Mouse (Mus musculus) embryonic facial prominence, embryonic 13.5 days (tissue): ENCODE measurements at regions not wholly inside any gene's neighbourhood (a gene's known extent, or its start where the extent isn't known, plus 50 kb on each side); places are given as distances from the start of the nearest gene placed in this dataset.

ENCODE experiments used
- ATAC-seq: fragments of 200-750 bp; cut with Nextera tagmentation; 2 replicates; pipeline ENCODE4 v1.8.0; 2017; ENCODE audit warnings: low read depth; ENCODE audit not compliant: insufficient number of reproducible peaks, insufficient read depth, low FRiP score, low TSS enrichment
- H3K27ac ChIP-seq: fragments of 300-500 bp; sonication (generic); 2 replicates; pipeline ENCODE4 v1.5.1; 2015; ENCODE audit warnings: moderate library complexity, mild to moderate bottlenecking, inconsistent platforms
- H3K27me3 ChIP-seq: fragments of 300-500 bp; sonication (generic); 2 replicates; pipeline ENCODE4 v1.6.1; 2015; ENCODE audit warnings: mild to moderate bottlenecking, inconsistent platforms
- H3K36me3 ChIP-seq: fragments of 300-500 bp; sonication (generic); 2 replicates; pipeline ENCODE4 v1.6.1; 2015; ENCODE audit warnings: mild to moderate bottlenecking, inconsistent platforms
- H3K4me1 ChIP-seq: fragments of 300-500 bp; sonication (generic); 2 replicates; pipeline ENCODE4 v1.6.1; 2015; ENCODE audit warnings: inconsistent platforms
- H3K4me2 ChIP-seq: fragments of 300-500 bp; sonication (generic); 2 replicates; pipeline ENCODE4 v1.6.1; 2015; ENCODE audit warnings: moderate library complexity, mild to moderate bottlenecking, inconsistent platforms
- H3K4me3 ChIP-seq: fragments of 300-500 bp; sonication (generic); 2 replicates; pipeline ENCODE4 v1.5.1; 2015; ENCODE audit warnings: mild to moderate bottlenecking, inconsistent platforms
- H3K9ac ChIP-seq: fragments of 300-500 bp; sonication (generic); 2 replicates; pipeline ENCODE4 v1.6.1; 2015; ENCODE audit warnings: mild to moderate bottlenecking, inconsistent platforms
- H3K9me3 ChIP-seq: fragments of 300-500 bp; sonication (generic); 2 replicates; pipeline ENCODE4 v1.6.1; 2016; ENCODE audit warnings: inconsistent platforms
- WGBS: fragments of 180-500 bp; shearing (Covaris S2); methylation state at CpG from one replicate; pipeline ENCODE4 v1.1.7; 2015; ENCODE audit warnings: mixed read lengths; 5-methylcytosine and 5-hydroxymethylcytosine counted together

- 1% methylated on average over 13 of the region's 13 CpGs for WGBS
- Histone ChIP-seq H3K27ac (no peak overlapping the region), H3K4me1 (peaks cover 12% of the 10 kb centered on the region), H3K4me2 (peak overlapping the region; percentile 73), H3K9ac (peak overlapping the region; percentile 59), H3K36me3 (no peaks in the 10 kb centered on the region), H3K4me3 (peak overlapping the region; percentile 39), H3K27me3 (peaks cover 5% of the 10 kb centered on the region), H3K9me3 (no peaks in the 10 kb centered on the region)
- no peak for ATAC-seq
Measured at GRCm38 (mm10) chr9:99800076-99800475, 75.9 kb downstream of the Sox14 start.

GRCm38 (mm10) chr9:99799387-99800021 lies 76.5 kb downstream of the Sox14 start:
- Histone ChIP-seq H3K9me3 (no peaks in the 10 kb centered on the region), H3K4me3 (peak overlapping the region; percentile 39), H3K9ac (peak overlapping the region; percentile 59; the same call in 1 of the 2 replicates), H3K4me1 (peaks cover 12% of the 10 kb centered on the region), H3K4me2 (peak overlapping the region; percentile 73), H3K27me3 (peaks cover 5% of the 10 kb centered on the region), H3K36me3 (no peaks in the 10 kb centered on the region), H3K27ac (no peak overlapping the region)
- under 1% methylated on average over 16 of the region's 16 CpGs for WGBS
- no peak for ATAC-seq

GRCm38 (mm10) chr9:99797066-99797770 lies 78.8 kb downstream of the Sox14 start:
- WGBS, result 65% methylated on average over 9 of the region's 9 CpGs
- H3K4me1 ChIP-seq, result peaks cover 12% of the 10 kb centered on the region
- H3K4me3 ChIP-seq, result no peak overlapping the region
- H3K9ac ChIP-seq, result no peak overlapping the region
- H3K27ac ChIP-seq, result no peak overlapping the region
- H3K27me3 ChIP-seq, result peaks cover 5% of the 10 kb centered on the region
- no peak overlapping the region for H3K4me2 ChIP-seq
- H3K9me3 ChIP-seq, result no peaks in the 10 kb centered on the region
- ATAC-seq, result no peak
- H3K36me3 ChIP-seq, result no peaks in the 10 kb centered on the region

DNA sequence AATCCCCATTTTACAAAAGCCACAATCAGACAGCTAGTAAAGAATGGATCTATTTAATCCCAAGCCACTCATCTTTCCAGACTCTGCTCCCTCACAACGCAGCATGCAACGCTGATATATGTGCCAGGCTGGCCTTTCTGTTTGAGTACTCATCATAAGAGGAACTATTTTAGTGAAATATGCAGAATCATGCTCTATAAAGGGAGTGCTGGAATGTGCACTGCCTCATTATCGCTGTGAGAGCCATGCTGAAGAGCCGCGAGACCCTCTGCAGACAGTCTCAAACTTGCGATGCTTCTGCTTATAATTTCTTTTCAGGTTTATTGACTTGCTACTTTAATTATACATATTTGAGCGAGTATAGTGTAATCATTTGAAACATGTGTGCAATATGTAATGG lies 75.6 kb upstream of the Cldn18 start:
- H3K9ac ChIP-seq, result no peak overlapping the region
- H3K4me1 ChIP-seq, result no peaks in the 10 kb centered on the region
- ATAC-seq, result no peak
- no peak overlapping the region for H3K4me3 ChIP-seq
- no peaks in the 10 kb centered on the region for H3K36me3 ChIP-seq
- H3K9me3 ChIP-seq, result no peaks in the 10 kb centered on the region
- H3K27me3 ChIP-seq, result peaks cover 3% of the 10 kb centered on the region; the same call in 1 of the 2 replicates
- no peak overlapping the region for H3K27ac ChIP-seq
- H3K4me2 ChIP-seq, result no peak overlapping the region
- 81% methylated on average over 7 of the region's 7 CpGs for WGBS

DNA sequence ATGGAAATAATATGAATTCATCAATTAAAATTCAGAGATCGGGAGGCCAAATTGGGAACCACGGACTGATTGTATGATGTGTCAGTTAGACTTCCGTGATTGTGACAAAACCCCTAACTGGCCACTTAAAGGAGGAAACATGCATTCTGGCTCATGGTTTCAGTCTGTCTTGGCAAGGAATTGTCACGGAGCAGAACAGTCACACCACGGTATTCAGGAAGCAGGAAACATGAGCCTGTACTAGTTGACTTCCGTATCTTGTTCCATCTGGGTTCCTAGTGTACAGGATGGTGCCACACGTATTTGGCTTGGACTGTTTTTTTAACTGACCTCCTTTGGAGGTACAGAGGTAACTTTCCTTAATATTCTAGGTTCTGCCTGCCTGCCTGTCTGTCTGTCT lies 69.8 kb upstream of the Cldn18 start:
- Histone ChIP-seq H3K4me2 (no peak overlapping the region), H3K36me3 (no peaks in the 10 kb centered on the region), H3K9me3 (no peaks in the 10 kb centered on the region), H3K9ac (no peak overlapping the region), H3K27ac (no peak overlapping the region), H3K27me3 (peaks cover 3% of the 10 kb centered on the region; the same call in 1 of the 2 replicates), H3K4me3 (no peak overlapping the region), H3K4me1 (no peaks in the 10 kb centered on the region)
- WGBS, result 51% methylated on average over 7 of the region's 7 CpGs
- no peak for ATAC-seq

- no peak overlapping the region for H3K27ac ChIP-seq
- WGBS, result 75% methylated on average over 2 of the region's 2 CpGs
- no peaks in the 10 kb centered on the region for H3K4me1 ChIP-seq
- no peaks in the 10 kb centered on the region for H3K9me3 ChIP-seq
- H3K4me3 ChIP-seq, result no peak overlapping the region
- no peaks in the 10 kb centered on the region for H3K27me3 ChIP-seq
- H3K36me3 ChIP-seq, result no peaks in the 10 kb centered on the region
- H3K4me2 ChIP-seq, result no peak overlapping the region
- ATAC-seq, result no peak
- no peak overlapping the region for H3K9ac ChIP-seq
Measured at GRCm38 (mm10) chr9:99783156-99783555, 66.1 kb upstream of the Cldn18 start.

- H3K9ac ChIP-seq, result no peak overlapping the region
- no peaks in the 10 kb centered on the region for H3K36me3 ChIP-seq
- WGBS, result 54% methylated on average over 7 of the region's 7 CpGs
- no peaks in the 10 kb centered on the region for H3K9me3 ChIP-seq
- ATAC-seq, result no peak
- H3K4me1 ChIP-seq, result no peaks in the 10 kb centered on the region
- no peaks in the 10 kb centered on the region for H3K27me3 ChIP-seq
- no peak overlapping the region for H3K27ac ChIP-seq
- no peak overlapping the region for H3K4me2 ChIP-seq
- no peak overlapping the region for H3K4me3 ChIP-seq
Measured at GRCm38 (mm10) chr9:99782364-99783119, 65.5 kb upstream of the Cldn18 start.

- Histone ChIP-seq H3K9me3 (no peaks in the 10 kb centered on the region), H3K9ac (no peak overlapping the region), H3K27ac (no peak overlapping the region), H3K36me3 (no peaks in the 10 kb centered on the region), H3K27me3 (no peaks in the 10 kb centered on the region), H3K4me1 (no peaks in the 10 kb centered on the region), H3K4me3 (no peak overlapping the region), H3K4me2 (no peak overlapping the region)
- ATAC-seq, result no peak
- 77% methylated on average over 4 of the region's 4 CpGs for WGBS
Measured at GRCm38 (mm10) chr9:99778871-99779270, 61.8 kb upstream of the Cldn18 start.

DNA sequence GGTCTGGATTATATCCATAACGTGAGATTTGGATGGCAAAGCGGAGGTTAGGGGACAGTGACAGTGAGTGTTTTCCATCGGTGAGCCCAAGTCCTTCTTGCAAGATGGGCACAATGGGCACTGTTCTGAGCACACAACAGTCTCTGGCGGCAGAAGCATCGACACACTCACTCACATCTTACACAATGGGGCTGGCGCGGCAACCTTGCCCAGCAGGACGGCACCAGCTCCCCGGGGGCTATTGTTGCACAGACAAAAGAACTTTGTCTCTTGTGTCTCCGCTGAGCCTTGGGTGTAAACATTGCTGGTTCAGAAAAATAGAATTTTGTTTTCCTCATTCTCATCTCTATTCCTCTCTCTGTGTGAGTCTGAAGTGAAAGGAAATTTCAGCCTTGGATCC lies 53.6 kb upstream of the Cldn18 start:
- no peaks in the 10 kb centered on the region for H3K9me3 ChIP-seq
- H3K27ac ChIP-seq, result no peak overlapping the region
- H3K9ac ChIP-seq, result no peak overlapping the region
- no peak for ATAC-seq
- no peaks in the 10 kb centered on the region for H3K27me3 ChIP-seq
- H3K4me3 ChIP-seq, result no peak overlapping the region
- no peaks in the 10 kb centered on the region for H3K4me1 ChIP-seq
- H3K36me3 ChIP-seq, result no peaks in the 10 kb centered on the region
- H3K4me2 ChIP-seq, result no peak overlapping the region
- whole genome bisulfite sequencing, result 7% methylated on average over 10 of the region's 10 CpGs
